Mouse (Mus musculus) cortical plate, adult 2 months (tissue): ENCODE results near the gene Amotl2. TPM values are rescaled to one million over a fixed set of nuclear protein-coding genes. Genes with fewer than 3 reads are reported as not detected.

Experiments used
- H3K27ac ChIP-seq: fragments of 200-500 bp; 2 replicates; pipeline ENCODE4 v1.5.1; 2012; ENCODE audit warnings: low read length, control low read depth, inconsistent platforms; ENCODE audit not compliant: insufficient read depth
- H3K4me1 ChIP-seq: fragments of 200-500 bp; 2 replicates; pipeline ENCODE4 v1.6.1; 2011; ENCODE audit warnings: low read length; ENCODE audit not compliant: control insufficient read depth, insufficient read depth
- H3K4me3 ChIP-seq: fragments of 200-500 bp; 2 replicates; pipeline ENCODE4 v1.5.1; 2011; ENCODE audit warnings: mild to moderate bottlenecking, low read length, control low read depth; ENCODE audit not compliant: insufficient read depth
- CTCF ChIP-seq: fragments of 200-500 bp; IDR thresholded peaks from 2 replicates; pipeline ENCODE4 v1.5.1; 2011; ENCODE audit warnings: mild to moderate bottlenecking, control low read depth, low read length; ENCODE audit not compliant: insufficient read depth; ENCODE audit errors: extremely low read depth
- POLR2A ChIP-seq: fragments of 200-500 bp; IDR thresholded peaks from 2 replicates; pipeline ENCODE4 v1.6.1; 2011; ENCODE audit warnings: mild to moderate bottlenecking, low read length, control low read depth; ENCODE audit not compliant: insufficient read depth; ENCODE audit errors: extremely low read depth
- polyA plus RNA-seq: library from polyadenylated mRNA; depleted of rRNA; stranded (reverse); fragments of >200 nt; gene quantifications from 2 replicates; pipeline ENCODE4 v1.2.3, GENCODE M21; 2012

Amotl2 gene
- polyA plus RNA-seq, 1 experiment: 16.1 TPM

GRCm38 (mm10) chr9:102692564-102693475, 23.7 kb upstream of the Amotl2 start:
- no peak overlapping the region for H3K4me3 ChIP-seq
- TF ChIP-seq CTCF (no peak), POLR2A (no peak)
- H3K27ac ChIP-seq: no peak overlapping the region
- H3K4me1 ChIP-seq: no peaks in the 10 kb centered on the region

GRCm38 (mm10) chr9:102701042-102701441, 15.4 kb upstream of the Amotl2 start:
- TF ChIP-seq POLR2A: no peak
- TF ChIP-seq CTCF: no peak
- Histone ChIP-seq H3K4me3 (no peak overlapping the region), H3K4me1 (no peaks in the 10 kb centered on the region), H3K27ac (no peak overlapping the region)

- H3K27ac ChIP-seq: no peak overlapping the region
- TF ChIP-seq POLR2A (no peak), CTCF (no peak)
- no peaks in the 10 kb centered on the region; the same call in 1 of the 2 replicates for H3K4me1 ChIP-seq
- H3K4me3 ChIP-seq: no peak overlapping the region
These were observed 6.9 kb upstream of the Amotl2 start for GRCm38 (mm10) chr9:102709504-102710135.

- H3K4me1 ChIP-seq: no peaks in the 10 kb centered on the region; the same call in 1 of the 2 replicates
- no peak overlapping the region for H3K4me3 ChIP-seq
- TF ChIP-seq POLR2A: no peak
- TF ChIP-seq CTCF: no peak
- H3K27ac ChIP-seq: no peak overlapping the region
These were observed 6.0 kb upstream of the Amotl2 start for GRCm38 (mm10) chr9:102710520-102710919.

- H3K4me1 ChIP-seq: no peaks in the 10 kb centered on the region; the same call in 1 of the 2 replicates
- TF ChIP-seq CTCF: peak; percentile 76
- TF ChIP-seq POLR2A: no peak
- no peak overlapping the region for H3K27ac ChIP-seq
- no peak overlapping the region for H3K4me3 ChIP-seq
These were observed 2.7 kb upstream of the Amotl2 start for GRCm38 (mm10) chr9:102713797-102714196.

GRCm38 (mm10) chr9:102714893-102715505, 1.5 kb upstream of the Amotl2 start:
- no peak overlapping the region for H3K27ac ChIP-seq
- no peaks in the 10 kb centered on the region for H3K4me1 ChIP-seq
- TF ChIP-seq CTCF: no peak
- TF ChIP-seq POLR2A: no peak
- no peak overlapping the region for H3K4me3 ChIP-seq

- no peak for TF ChIP-seq CTCF
- no peak for TF ChIP-seq POLR2A
- no peaks in the 10 kb centered on the region for H3K4me1 ChIP-seq
These were observed 969 bp upstream of the Amotl2 start for GRCm38 (mm10) chr9:102715506-102715900.

GRCm38 (mm10) chr9:102717164-102717885, 853 bp downstream of the Amotl2 start:
- TF ChIP-seq POLR2A (peak; percentile 84), CTCF (no peak)
- no peaks in the 10 kb centered on the region for H3K4me1 ChIP-seq
- H3K4me3 ChIP-seq: peak overlapping the region; percentile 92
- H3K27ac ChIP-seq: peak overlapping the region; percentile 96

More at GRCm38 (mm10) chr9:102715506-102715900, 969 bp upstream of the Amotl2 start:
- Histone ChIP-seq H3K27ac (no peak overlapping the region), H3K4me3 (no peak overlapping the region)

- Histone ChIP-seq H3K27ac (peak overlapping the region; percentile 96), H3K4me1 (no peaks in the 10 kb centered on the region), H3K4me3 (peak overlapping the region; percentile 92)
- TF ChIP-seq CTCF (no peak), POLR2A (0 out of 2 replicates have a peak, but pooled peaks have one; percentile 39)
These were observed 1.6 kb downstream of the Amotl2 start for GRCm38 (mm10) chr9:102717886-102718643.
